Mouse (Mus musculus) cerebellum, adult 2 months (tissue): ENCODE measurements at regions not wholly inside any gene's neighbourhood (a gene's known extent, or its start where the extent isn't known, plus 50 kb on each side); places are given as distances from the start of the nearest gene placed in this dataset.

ENCODE experiments used
- CTCF ChIP-seq: fragments of 200-500 bp; IDR thresholded peaks from 2 replicates; pipeline ENCODE4 v1.5.1; 2011; ENCODE audit warnings: low read depth, mild to moderate bottlenecking, control low read depth, low read length, moderate library complexity, borderline replicate concordance; ENCODE audit not compliant: insufficient read depth
- POLR2A ChIP-seq: fragments of 200-500 bp; IDR thresholded peaks from 2 replicates; pipeline ENCODE4 v1.6.1; 2011; ENCODE audit warnings: low read length, control low read depth, borderline replicate concordance; ENCODE audit not compliant: insufficient read depth

- TF ChIP-seq CTCF (no peak), POLR2A (no peak)
These were observed 299.2 kb upstream of the Ubash3b start for GRCm38 (mm10) chr9:41460709-41461108.
